Mouse (Mus musculus) testis, postnatal 14 days (tissue): ENCODE measurements around the gene Fahd2a.

Source experiments
- DNase-seq: peaks from one replicate; pipeline ENCODE4 v3.0.0; 2021; ENCODE audit warnings: low spot score

Fahd2a gene

GRCm38 (mm10) chr2:127444055-127444789, at the start of gene Fahd2a:
Gene Fahd2a, minus strand, starts transcription at chr2:127444565.
- DNase-seq, result peak; percentile 90

- DNase-seq, result peak; percentile 50
Measured at GRCm38 (mm10) chr2:127484476-127485170, 40.3 kb upstream of the Fahd2a start.

GRCm38 (mm10) chr2:127483001-127483400, 38.6 kb upstream of the Fahd2a start:
- no peak for DNase-seq

GRCm38 (mm10) chr2:127482533-127482911, 38.2 kb upstream of the Fahd2a start:
- DNase-seq, result peak; percentile 78

GRCm38 (mm10) chr2:127481841-127482532, 37.6 kb upstream of the Fahd2a start:
- DNase-seq, result no peak

GRCm38 (mm10) chr2:127479763-127480162, 35.4 kb upstream of the Fahd2a start:
- DNase-seq, result peak; percentile 64

GRCm38 (mm10) chr2:127479210-127479609, 34.8 kb upstream of the Fahd2a start:
- DNase-seq, result no peak

- no peak for DNase-seq
Measured at GRCm38 (mm10) chr2:127472279-127472678, 27.9 kb upstream of the Fahd2a start.

GRCm38 (mm10) chr2:127471281-127471680, 26.9 kb upstream of the Fahd2a start:
- DNase-seq, result no peak

- no peak for DNase-seq
Measured at GRCm38 (mm10) chr2:127470661-127471060, 26.3 kb upstream of the Fahd2a start.

- DNase-seq, result no peak
Measured at GRCm38 (mm10) chr2:127470183-127470582, 25.8 kb upstream of the Fahd2a start.

- DNase-seq, result peak; percentile 32
Measured at GRCm38 (mm10) chr2:127462314-127462713, 17.9 kb upstream of the Fahd2a start.

- no peak for DNase-seq
Measured at GRCm38 (mm10) chr2:127461351-127461750, 17.0 kb upstream of the Fahd2a start.

GRCm38 (mm10) chr2:127459341-127459740, 15.0 kb upstream of the Fahd2a start:
- DNase-seq, result no peak

GRCm38 (mm10) chr2:127453764-127454163, 9.4 kb upstream of the Fahd2a start:
- peak; percentile 54 for DNase-seq

- DNase-seq, result no peak
Measured at GRCm38 (mm10) chr2:127453141-127453540, 8.8 kb upstream of the Fahd2a start.

- no peak for DNase-seq
Measured at GRCm38 (mm10) chr2:127451748-127452147, 7.4 kb upstream of the Fahd2a start.

- DNase-seq, result peak; percentile 29
Measured at GRCm38 (mm10) chr2:127449691-127450090, 5.3 kb upstream of the Fahd2a start.

GRCm38 (mm10) chr2:127446847-127447246, 2.5 kb upstream of the Fahd2a start:
- DNase-seq, result no peak

GRCm38 (mm10) chr2:127437697-127438096, 6.7 kb downstream of the Fahd2a start:
- DNase-seq, result no peak

- no peak for DNase-seq
Measured at GRCm38 (mm10) chr2:127435554-127435953, 8.8 kb downstream of the Fahd2a start.

- DNase-seq, result no peak
Measured at GRCm38 (mm10) chr2:127435135-127435534, 9.2 kb downstream of the Fahd2a start.
